Mouse (Mus musculus) myocyte (in vitro differentiated cells): ENCODE results near the gene Tmem132d. TPM values are rescaled to one million over a fixed set of nuclear protein-coding genes. Genes with fewer than 3 reads are reported as not detected.

Experiments used
- H3K27me3 ChIP-seq: one replicate; pipeline ENCODE4 v1.6.1; 2011; ENCODE audit not compliant: control insufficient read depth, insufficient read depth, insufficient read length
- H3K36me3 ChIP-seq: one replicate; pipeline ENCODE4 v1.6.1; 2011; ENCODE audit not compliant: control insufficient read depth, insufficient read depth
- H3K4me2 ChIP-seq: one replicate; pipeline ENCODE4 v1.6.1; 2011; ENCODE audit warnings: low read depth, control low read depth
- H3K4me3 ChIP-seq: one replicate; pipeline ENCODE4 v1.5.1; 2011; ENCODE audit warnings: mild to moderate bottlenecking, control low read depth, moderate library complexity
- H3K79me2 ChIP-seq: one replicate; pipeline ENCODE4 v1.6.1; 2011; ENCODE audit not compliant: control insufficient read depth, insufficient read depth
- H3ac ChIP-seq: one replicate; pipeline ENCODE4 v1.6.1; 2011; ENCODE audit not compliant: control insufficient read depth, insufficient read length
- CEBPB ChIP-seq: IDR thresholded peaks from 2 replicates; pipeline ENCODE4 v1.6.1; 2011; ENCODE audit warnings: mild to moderate bottlenecking, moderate library complexity; ENCODE audit not compliant: poor library complexity, insufficient read depth, severe bottlenecking
- E2F4 ChIP-seq: IDR thresholded peaks from one replicate; pipeline ENCODE4 v1.6.1; 2011; ENCODE audit warnings: mild to moderate bottlenecking, control low read depth, moderate library complexity; ENCODE audit not compliant: insufficient read depth
- MAX ChIP-seq: IDR thresholded peaks from one replicate; pipeline ENCODE4 v1.6.1; 2011; ENCODE audit warnings: low read depth, mild to moderate bottlenecking, control low read depth
- MYOD1 ChIP-seq, 3 experiments: IDR thresholded peaks; one replicate each; pipeline ENCODE4 v1.6.1; 2011; ENCODE audit warnings: control low read depth in 2 of 3, low read depth in 2 of 3, mild to moderate bottlenecking in 2 of 3, moderate library complexity in 1 of 3; ENCODE audit not compliant: insufficient read length in 2 of 3, control insufficient read depth in 1 of 3
- MYOG ChIP-seq, 3 experiments: IDR thresholded peaks; one replicate each; pipeline ENCODE4 v1.6.1; 2011; ENCODE audit warnings: control low read depth in 2 of 3, low read depth in 2 of 3, mild to moderate bottlenecking in 2 of 3; ENCODE audit not compliant: insufficient read length in 2 of 3, control insufficient read depth in 1 of 3, insufficient read depth in 1 of 3
- POLR2A ChIP-seq: IDR thresholded peaks from one replicate; pipeline ENCODE4 v1.6.1; 2011; ENCODE audit warnings: low read depth, mild to moderate bottlenecking, control low read depth, moderate library complexity; ENCODE audit not compliant: insufficient read length
- POLR2AphosphoS2 ChIP-seq: IDR thresholded peaks from one replicate; pipeline ENCODE4 v1.6.1; 2011; ENCODE audit warnings: low read depth, control low read depth; ENCODE audit not compliant: insufficient read length
- REST ChIP-seq: IDR thresholded peaks from one replicate; pipeline ENCODE4 v1.6.1; 2011; ENCODE audit warnings: mild to moderate bottlenecking, control low read depth, moderate library complexity; ENCODE audit not compliant: insufficient read depth, insufficient read length
- SRF ChIP-seq: IDR thresholded peaks from one replicate; pipeline ENCODE4 v1.6.1; 2011; ENCODE audit warnings: low read depth; ENCODE audit not compliant: control insufficient read depth, insufficient read length
- TCF12 ChIP-seq: IDR thresholded peaks from one replicate; pipeline ENCODE4 v1.6.1; 2011; ENCODE audit warnings: mild to moderate bottlenecking, control low read depth; ENCODE audit not compliant: poor library complexity, insufficient read depth, severe bottlenecking
- TCF3 ChIP-seq: IDR thresholded peaks from one replicate; pipeline ENCODE4 v1.6.1; 2011; ENCODE audit warnings: low read depth, control low read depth; ENCODE audit not compliant: insufficient read length
- USF1 ChIP-seq: IDR thresholded peaks from one replicate; pipeline ENCODE4 v1.6.1; 2011; ENCODE audit warnings: low read depth, mild to moderate bottlenecking, control low read depth, moderate library complexity
- polyA plus RNA-seq: library from polyadenylated mRNA; unstranded; fragments of >200 nt; fragmentation: generic; extraction: Trizol; gene quantifications from one replicate; pipeline ENCODE4 v1.2.1, GENCODE M21; 2012; ENCODE audit warnings: missing spikeins

Gene Tmem132d
- polyA plus RNA-seq, 1 experiment, result not detected

GRCm38 (mm10) chr5:128194106-128194505 lies 238.8 kb downstream of the Tmem132d start:
- Histone ChIP-seq H3ac (no peak overlapping the region), H3K36me3 (no peaks in the 10 kb centered on the region), H3K4me2 (no peak overlapping the region), H3K4me3 (no peak overlapping the region), H3K79me2 (no peaks in the 10 kb centered on the region), H3K27me3 (no peaks in the 10 kb centered on the region)
- TF ChIP-seq MYOG (IDR thresholded peaks at IDR 0.05; ENCODE audit: control insufficient read depth in 1 of 3, insufficient read depth in 1 of 3, insufficient read length in 2 of 3, low read depth in 2 of 3) (no peak), MYOD1 (IDR thresholded peaks at IDR 0.05; ENCODE audit: control insufficient read depth in 1 of 3, insufficient read length in 2 of 3, low read depth in 2 of 3) (no peak), MAX (no peak), POLR2AphosphoS2 (no peak), TCF12 (no peak), E2F4 (no peak)

GRCm38 (mm10) chr5:128192485-128193055 lies 240.3 kb downstream of the Tmem132d start:
- Histone ChIP-seq H3ac (no peak overlapping the region), H3K27me3 (no peaks in the 10 kb centered on the region), H3K4me3 (no peak overlapping the region), H3K36me3 (no peaks in the 10 kb centered on the region), H3K4me2 (no peak overlapping the region), H3K79me2 (no peaks in the 10 kb centered on the region)
- no peak for TF ChIP-seq POLR2AphosphoS2
- TF ChIP-seq CEBPB, result no peak
- no peak for TF ChIP-seq MYOD1 (IDR thresholded peaks at IDR 0.05; ENCODE audit: control insufficient read depth in 1 of 3, insufficient read length in 2 of 3, low read depth in 2 of 3)
- TF ChIP-seq USF1, result no peak

GRCm38 (mm10) chr5:128191710-128192109 lies 241.2 kb downstream of the Tmem132d start:
- Histone ChIP-seq H3K79me2 (no peaks in the 10 kb centered on the region), H3K4me2 (no peak overlapping the region), H3K27me3 (no peaks in the 10 kb centered on the region), H3ac (no peak overlapping the region), H3K36me3 (no peaks in the 10 kb centered on the region), H3K4me3 (no peak overlapping the region)
- no peak for TF ChIP-seq TCF3
- no peak for TF ChIP-seq USF1
- no peak for TF ChIP-seq REST
- TF ChIP-seq CEBPB, result no peak
- TF ChIP-seq SRF, result no peak
- TF ChIP-seq MAX, result no peak
- TF ChIP-seq MYOD1 (IDR thresholded peaks at IDR 0.05; ENCODE audit: control insufficient read depth in 1 of 3, insufficient read length in 2 of 3, low read depth in 2 of 3), result no peak
- TF ChIP-seq POLR2AphosphoS2, result no peak
- TF ChIP-seq E2F4, result no peak

- Histone ChIP-seq H3K36me3 (no peaks in the 10 kb centered on the region), H3ac (no peak overlapping the region), H3K79me2 (no peaks in the 10 kb centered on the region), H3K27me3 (no peaks in the 10 kb centered on the region), H3K4me3 (no peak overlapping the region), H3K4me2 (no peak overlapping the region)
- TF ChIP-seq MYOD1 (IDR thresholded peaks at IDR 0.05; ENCODE audit: control insufficient read depth in 1 of 3, insufficient read length in 2 of 3, low read depth in 2 of 3) (no peak), TCF12 (no peak), MAX (no peak), POLR2A (no peak), TCF3 (no peak)
Observed at GRCm38 (mm10) chr5:128190243-128190820, 242.5 kb downstream of the Tmem132d start.

GRCm38 (mm10) chr5:128176234-128176633 lies 256.6 kb downstream of the Tmem132d start:
- H3K4me2 ChIP-seq, result no peak overlapping the region
- H3K36me3 ChIP-seq, result no peaks in the 10 kb centered on the region
- TF ChIP-seq POLR2AphosphoS2 (no peak), MAX (no peak), POLR2A (no peak), TCF3 (no peak), REST (no peak), USF1 (no peak), CEBPB (no peak), MYOD1 (IDR thresholded peaks at IDR 0.05; ENCODE audit: control insufficient read depth in 1 of 3, insufficient read length in 2 of 3, low read depth in 2 of 3) (no peak), TCF12 (no peak), E2F4 (no peak), MYOG (IDR thresholded peaks at IDR 0.05; ENCODE audit: control insufficient read depth in 1 of 3, insufficient read depth in 1 of 3, insufficient read length in 2 of 3, low read depth in 2 of 3) (no peak), SRF (no peak)
- H3K27me3 ChIP-seq, result no peaks in the 10 kb centered on the region
- H3K79me2 ChIP-seq, result no peaks in the 10 kb centered on the region
- no peak overlapping the region for H3ac ChIP-seq
- H3K4me3 ChIP-seq, result no peak overlapping the region
